Mouse (Mus musculus) stomach, postnatal 0 days (tissue): ENCODE measurements around the gene Osm. TPM values are rescaled to one million over a fixed set of nuclear protein-coding genes. Genes with fewer than 3 reads are reported as not detected.

ENCODE experiments used
- ATAC-seq: fragments of 200-750 bp; cut with Nextera tagmentation; 2 replicates; pipeline ENCODE4 v1.8.0; 2017; ENCODE audit not compliant: low FRiP score, low TSS enrichment
- DNase-seq: peaks from one replicate; pipeline ENCODE4 v3.0.0-alpha.2; 2016; ENCODE audit warnings: low spot score
- H3K27ac ChIP-seq: fragments of 300-500 bp; sonication (generic); replicated peaks from 2 replicates; pipeline ENCODE4 v1.5.1; 2014; ENCODE audit warnings: mild to moderate bottlenecking, control low read depth
- H3K27me3 ChIP-seq: fragments of 300-500 bp; sonication (generic); 2 replicates; pipeline ENCODE4 v1.6.1; 2014; ENCODE audit warnings: low read length; ENCODE audit not compliant: control insufficient read depth, insufficient read depth
- H3K36me3 ChIP-seq: fragments of 300-500 bp; sonication (generic); 2 replicates; pipeline ENCODE4 v1.6.1; 2014; ENCODE audit warnings: low read length, mixed read lengths; ENCODE audit not compliant: control insufficient read depth, insufficient read depth
- H3K4me1 ChIP-seq: fragments of 300-500 bp; sonication (generic); replicated peaks from 2 replicates; pipeline ENCODE4 v1.6.1; 2014; ENCODE audit warnings: antibody characterized with exemption; ENCODE audit not compliant: control insufficient read depth, insufficient read depth
- H3K4me2 ChIP-seq: fragments of 300-500 bp; sonication (generic); replicated peaks from 2 replicates; pipeline ENCODE4 v1.6.1; 2014; ENCODE audit warnings: low read depth, mild to moderate bottlenecking, control low read depth, moderate library complexity
- H3K4me3 ChIP-seq: fragments of 300-500 bp; sonication (generic); 2 replicates; pipeline ENCODE4 v1.5.1; 2014; ENCODE audit warnings: low read depth, low read length, control low read depth
- H3K9ac ChIP-seq: fragments of 300-500 bp; sonication (generic); 2 replicates; pipeline ENCODE4 v1.6.1; 2014; ENCODE audit warnings: mild to moderate bottlenecking, low read length, control low read depth, mixed read lengths
- H3K9me3 ChIP-seq: fragments of 300-500 bp; sonication (generic); 2 replicates; pipeline ENCODE4 v1.6.1; 2016; ENCODE audit warnings: low read length; ENCODE audit not compliant: control insufficient read depth
- CTCF ChIP-seq: IDR thresholded peaks from 2 replicates; pipeline ENCODE4 v1.5.1; 2016; ENCODE audit warnings: antibody characterized with exemption, low read depth, mild to moderate bottlenecking, moderate library complexity
- EP300 ChIP-seq: optimal IDR thresholded peaks from 2 replicates; pipeline ENCODE3; 2016; ENCODE audit warnings: antibody characterized with exemption
- WGBS: fragments of 180-500 bp; shearing (Covaris S2); extraction: QIAGEN DNeasy Blood & Tissue Kit; methylation state at CpG from one replicate; pipeline ENCODE4 v1.1.7; 2014; 5-methylcytosine and 5-hydroxymethylcytosine counted together
- polyA plus RNA-seq: library from polyadenylated mRNA; unstranded; fragments of >200 nt; fragmentation: Nextera tagmentation; extraction: Ambion mirVana; gene quantifications from 2 replicates; pipeline ENCODE4 v1.2.1, GENCODE M21; 2015

The Osm gene
- polyA plus RNA-seq, 1 experiment from 2014 or later = 0.05 TPM

DNA sequence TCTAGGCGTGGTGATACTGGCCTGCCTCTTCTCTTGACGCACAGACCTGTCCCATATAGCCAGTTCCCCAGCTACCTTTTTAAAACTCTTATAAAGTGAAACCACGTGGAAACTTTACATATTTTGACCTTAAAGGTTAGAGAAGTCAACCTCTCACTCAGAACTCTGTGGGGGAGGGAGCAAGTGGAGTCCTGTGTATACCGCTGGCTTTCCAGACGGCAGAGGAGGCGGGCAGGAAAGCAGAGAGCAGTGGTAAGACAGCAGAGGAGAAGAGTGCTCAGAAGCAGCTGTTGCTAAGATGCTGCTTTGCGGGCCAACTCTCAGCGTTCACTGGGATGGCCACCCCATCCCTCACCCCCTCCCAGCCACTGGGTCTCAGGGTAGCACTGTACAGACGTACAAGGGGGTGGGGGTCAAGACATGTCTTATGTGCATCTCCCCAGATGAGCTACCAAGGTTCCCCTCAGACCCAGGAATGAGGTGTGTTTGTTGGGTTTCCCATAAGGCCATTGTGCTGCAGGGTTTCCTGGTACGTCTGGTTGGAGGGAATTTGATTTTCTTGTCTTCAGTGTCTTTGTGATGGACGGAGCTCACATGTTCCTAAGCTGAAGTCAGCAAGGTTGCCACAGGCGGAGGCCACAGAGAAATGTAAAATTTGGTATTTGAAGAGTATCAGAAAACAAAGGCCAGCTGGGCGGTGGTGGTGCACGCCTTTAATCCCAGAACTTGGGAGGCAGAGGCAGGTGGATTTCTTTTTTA is 11.2 kb downstream of the Osm start:
- DNase-seq (no peak), ATAC-seq (no peak)
- Histone ChIP-seq H3K27ac (no peak overlapping the region), H3K27me3 (no peaks in the 10 kb centered on the region), H3K4me3 (no peak overlapping the region), H3K36me3 (no peaks in the 10 kb centered on the region), H3K4me1 (no peaks in the 10 kb centered on the region), H3K9ac (no peak overlapping the region), H3K4me2 (no peak overlapping the region), H3K9me3 (no peaks in the 10 kb centered on the region)
- no peak for TF ChIP-seq EP300
- no peak for TF ChIP-seq CTCF
- 74% methylated on average over 14 of the region's 14 CpGs for WGBS

DNA sequence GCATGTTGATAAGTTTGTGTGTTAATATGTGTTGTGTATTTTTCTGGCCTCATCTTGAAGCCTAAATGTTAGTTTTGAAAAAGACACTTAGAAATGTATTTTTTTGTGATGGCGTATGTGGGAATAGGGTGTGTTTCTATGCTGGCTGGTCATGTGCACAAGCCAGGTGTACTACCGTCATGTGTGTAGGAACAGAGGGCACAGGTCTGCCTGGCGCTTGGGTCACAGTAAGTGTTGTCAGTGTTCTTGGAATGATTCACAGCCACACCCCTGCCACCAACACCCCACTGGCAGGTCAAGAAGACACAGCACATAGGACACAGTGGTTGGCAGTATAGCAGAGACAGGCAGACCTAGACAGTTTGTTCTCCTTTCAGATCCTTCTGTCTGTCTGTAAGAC is 12.9 kb downstream of the Osm start:
- no peak for TF ChIP-seq CTCF
- TF ChIP-seq EP300 = no peak
- peak; percentile 68; the same call in 1 of the 2 replicates for ATAC-seq
- Histone ChIP-seq H3K4me3 (no peak overlapping the region), H3K27ac (no peak overlapping the region), H3K9ac (no peak overlapping the region), H3K4me1 (no peaks in the 10 kb centered on the region), H3K9me3 (no peaks in the 10 kb centered on the region), H3K4me2 (no peak overlapping the region), H3K27me3 (no peaks in the 10 kb centered on the region), H3K36me3 (no peaks in the 10 kb centered on the region)
- 80% methylated on average over 3 of the region's 3 CpGs for WGBS
- no peak for DNase-seq

DNA sequence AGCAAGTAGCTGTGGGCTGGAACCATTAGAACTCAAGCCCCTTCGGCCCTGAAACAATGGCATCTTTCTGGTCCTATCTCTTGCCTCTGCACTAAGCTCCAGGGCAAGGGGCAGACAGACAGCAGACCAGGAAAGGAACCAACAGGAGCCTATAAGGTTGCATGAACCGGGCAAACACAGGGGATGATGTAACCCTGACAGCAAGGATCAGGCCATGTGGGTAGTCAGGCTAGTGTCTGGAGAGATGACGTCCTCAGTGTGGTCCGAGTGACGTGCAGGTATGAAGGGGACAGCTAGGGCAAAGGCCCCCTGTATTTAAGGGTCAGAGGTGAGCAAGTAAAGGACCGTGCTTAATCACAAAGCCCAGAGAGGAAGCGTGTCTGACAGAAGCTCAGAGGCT is 14.1 kb downstream of the Osm start:
- Histone ChIP-seq H3K4me3 (no peak overlapping the region), H3K36me3 (no peaks in the 10 kb centered on the region), H3K27me3 (no peaks in the 10 kb centered on the region), H3K27ac (no peak overlapping the region), H3K9ac (no peak overlapping the region), H3K4me1 (no peaks in the 10 kb centered on the region), H3K4me2 (no peak overlapping the region), H3K9me3 (no peaks in the 10 kb centered on the region)
- 72% methylated on average over 7 of the region's 7 CpGs for WGBS
- TF ChIP-seq EP300 = no peak
- no peak for TF ChIP-seq CTCF
- ATAC-seq = no peak
- DNase-seq = no peak

DNA sequence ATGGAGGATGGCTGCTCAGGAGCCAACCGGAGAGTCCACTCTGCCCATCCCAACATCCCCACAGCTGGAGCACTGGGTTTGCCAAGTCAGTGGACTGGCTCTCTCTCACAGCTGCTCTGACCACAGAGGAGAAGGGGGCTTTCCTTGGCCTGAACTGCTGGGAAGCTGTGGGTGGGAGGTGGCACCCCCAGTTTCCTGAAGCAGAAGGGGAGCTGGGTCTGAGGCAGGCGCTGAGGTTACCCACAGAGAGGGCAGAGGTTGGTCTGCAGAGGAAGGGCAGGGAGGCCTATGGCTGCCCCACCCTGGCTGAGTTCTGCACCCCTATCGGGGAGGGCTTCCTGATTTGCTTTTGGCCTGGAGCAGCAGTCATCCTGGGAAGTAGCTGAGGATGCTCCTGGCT is 15.2 kb downstream of the Osm start:
- H3K4me2 ChIP-seq = no peak overlapping the region
- DNase-seq (no peak), ATAC-seq (0 out of 2 replicates have a peak, but pooled peaks have one; percentile 4)
- H3K4me3 ChIP-seq = no peak overlapping the region
- no peaks in the 10 kb centered on the region for H3K9me3 ChIP-seq
- H3K27me3 ChIP-seq = no peaks in the 10 kb centered on the region
- H3K9ac ChIP-seq = no peak overlapping the region
- H3K4me1 ChIP-seq = no peaks in the 10 kb centered on the region
- H3K36me3 ChIP-seq = no peaks in the 10 kb centered on the region
- TF ChIP-seq EP300 = no peak
- TF ChIP-seq CTCF = no peak
- H3K27ac ChIP-seq = no peak overlapping the region
- 72% methylated on average over 3 of the region's 3 CpGs for WGBS

DNA sequence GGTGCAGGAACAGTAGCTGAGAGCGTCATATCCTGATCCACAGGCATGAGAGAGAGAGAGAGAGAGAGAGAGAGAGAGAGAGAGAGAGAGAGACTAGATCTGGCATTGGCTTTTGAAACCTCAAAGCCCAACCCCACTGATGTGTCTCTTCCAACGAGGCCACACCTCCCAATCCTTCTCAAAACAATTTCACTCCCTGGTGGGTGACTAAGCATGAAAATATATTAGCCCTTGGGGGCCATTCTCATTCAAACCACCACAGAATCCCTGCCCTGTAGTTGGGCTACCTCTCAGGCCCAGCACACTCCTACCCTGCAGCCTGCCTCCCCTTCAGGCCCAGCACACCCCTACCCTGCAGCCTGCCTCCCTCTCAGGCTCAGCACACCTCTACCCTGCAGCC is 16.7 kb downstream of the Osm start:
- H3K4me2 ChIP-seq = no peak overlapping the region
- no peak for TF ChIP-seq CTCF
- no peak for TF ChIP-seq EP300
- 63% methylated on average over 2 of the region's 2 CpGs for WGBS
- no peaks in the 10 kb centered on the region for H3K27me3 ChIP-seq
- no peak overlapping the region for H3K4me3 ChIP-seq
- no peak overlapping the region for H3K27ac ChIP-seq
- H3K9ac ChIP-seq = no peak overlapping the region
- no peaks in the 10 kb centered on the region for H3K9me3 ChIP-seq
- DNase-seq (no peak), ATAC-seq (no peak)
- no peaks in the 10 kb centered on the region for H3K4me1 ChIP-seq
- H3K36me3 ChIP-seq = no peaks in the 10 kb centered on the region

DNA sequence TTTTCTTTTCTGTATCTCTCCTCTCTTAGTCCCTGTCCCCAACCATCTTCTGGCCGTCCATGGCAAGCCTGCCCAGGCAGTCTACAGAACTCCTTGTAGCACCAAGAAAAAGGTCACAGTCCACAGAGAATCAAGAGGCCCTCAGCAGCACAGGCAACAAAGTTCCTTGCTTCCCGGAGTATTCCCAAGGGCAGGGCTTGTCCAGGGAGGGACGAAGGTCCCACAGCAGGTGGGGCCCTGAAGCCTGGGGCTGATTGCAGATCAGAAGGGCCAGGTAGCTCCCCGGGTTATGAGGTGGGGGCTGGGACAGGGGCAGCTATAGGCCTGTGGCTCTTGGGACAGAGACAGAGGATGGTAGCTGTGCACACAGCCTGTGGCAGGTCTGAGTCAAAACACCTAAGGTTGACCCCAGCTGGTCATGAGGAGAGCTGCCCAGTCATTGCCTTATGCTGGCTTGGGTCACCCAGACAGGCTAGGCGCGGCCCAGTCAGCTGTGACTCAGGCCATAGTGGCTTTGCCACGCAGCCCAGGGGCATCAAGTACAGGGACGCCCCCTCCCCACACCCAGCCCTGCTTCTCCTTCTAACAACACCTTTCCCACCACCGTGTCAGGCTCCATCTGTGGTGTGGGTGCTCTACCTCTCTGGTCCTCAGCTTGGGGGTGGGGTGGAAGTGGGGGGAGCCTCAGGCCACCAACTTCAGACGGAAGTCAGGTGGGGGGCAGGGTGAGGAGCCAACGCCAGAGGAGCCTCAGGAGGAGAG is 20.8 kb downstream of the Osm start, which contains the start of gene Lif:
Lif (plus strand) TSS at position 712 of the 762 bp plus-strand sequence.
- no peaks in the 10 kb centered on the region for H3K27me3 ChIP-seq
- H3K4me3 ChIP-seq = no peak within 1 kb of the TSS
- no peaks in the 10 kb centered on the region for H3K36me3 ChIP-seq
- DNase-seq (peak; percentile 31), ATAC-seq (peak; percentile 45; the same call in 1 of the 2 replicates)
- TF ChIP-seq CTCF (no peak), EP300 (no peak)
- peaks cover 9% of the 10 kb centered on the region for H3K4me1 ChIP-seq
- H3K27ac ChIP-seq = no peak within 1 kb of the TSS
- H3K9ac ChIP-seq = no peak within 1 kb of the TSS
- H3K9me3 ChIP-seq = no peaks in the 10 kb centered on the region
- WGBS = 53% methylated on average over 11 of the region's 11 CpGs
- H3K4me2 ChIP-seq = no peak within 1 kb of the TSS
